Mouse (Mus musculus): Measurements from ENCODE around the gene Slc51b. TPM values are rescaled to one million over a fixed set of nuclear protein-coding genes. Genes with fewer than 3 reads are reported as not detected.

Slc51b gene
- polyA plus RNA-seq, 2 experiments = not detected

DNA sequence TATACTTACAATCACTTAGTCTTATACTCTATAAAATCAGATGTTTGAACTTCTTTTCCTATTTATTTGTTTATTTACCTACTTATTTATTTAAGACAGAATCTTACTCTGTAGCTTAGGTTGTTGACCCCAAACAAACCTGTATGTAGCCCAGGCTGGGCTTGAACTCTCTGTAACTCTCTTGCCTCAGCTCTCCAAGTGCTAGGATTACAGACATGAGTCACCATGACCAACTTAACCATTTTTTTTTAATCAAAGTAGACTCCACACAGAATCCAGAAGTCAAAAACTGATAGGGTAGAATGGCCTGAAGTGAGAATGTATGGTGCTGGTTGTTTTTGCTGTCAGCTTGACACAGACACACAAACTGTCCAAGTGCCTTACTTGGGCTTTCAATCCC is 7.6 kb upstream of the Slc51b start:
- Histone ChIP-seq H3K4me2 (replicated peaks; ENCODE audit: low read depth, low read length, severe bottlenecking) (no peak overlapping the region), H3K9me3 (ENCODE audit: control insufficient read depth, low read length) (no peaks in the 10 kb centered on the region), H3K36me3 (ENCODE audit: control insufficient read depth, insufficient read depth, low read length) (no peaks in the 10 kb centered on the region), H3K4me3 (replicated peaks; ENCODE audit: low read length) (no peak overlapping the region), H3K9ac (ENCODE audit: low read depth, low read length, severe bottlenecking) (no peak overlapping the region), H3K27ac (replicated peaks; ENCODE audit: low read depth, low read length) (no peak overlapping the region), H3K27me3 (ENCODE audit: control insufficient read depth, insufficient read depth, low read length) (no peaks in the 10 kb centered on the region), H3K4me1 (ENCODE audit: control insufficient read depth, insufficient read depth, low read length) (no peaks in the 10 kb centered on the region)
- no peak for TF ChIP-seq POLR2A (IDR thresholded peaks at IDR 0.05; ENCODE audit: borderline replicate concordance, extremely low read depth, insufficient read depth, insufficient read length)
- ATAC-seq (ENCODE audit: low FRiP score, low read depth) = no peak
- no peak for DNase-seq (ENCODE audit: low spot score)

DNA sequence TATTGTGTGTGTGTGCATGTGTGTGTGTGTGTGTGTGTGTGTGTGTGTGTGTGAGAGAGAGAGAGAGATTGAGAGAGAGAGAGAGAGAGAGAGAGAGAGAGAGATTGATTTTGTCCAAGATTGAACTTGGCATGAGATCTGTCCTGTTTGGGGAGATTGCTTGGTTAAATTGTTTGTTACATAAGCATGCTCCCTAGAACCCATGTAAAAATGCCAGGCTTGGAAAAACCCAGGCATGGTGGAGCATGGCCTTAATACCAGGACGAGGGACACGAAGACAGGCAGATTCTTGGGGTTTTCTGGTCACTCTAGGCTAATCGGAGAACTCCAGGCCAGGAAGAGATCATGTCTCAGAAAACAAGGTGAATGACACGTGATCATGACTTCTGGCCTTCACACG is 5.2 kb upstream of the Slc51b start:
- H3K4me1 ChIP-seq (ENCODE audit: control insufficient read depth, insufficient read depth, low read length) = no peaks in the 10 kb centered on the region
- no peak for TF ChIP-seq POLR2A (IDR thresholded peaks at IDR 0.05; ENCODE audit: borderline replicate concordance, extremely low read depth, insufficient read depth, insufficient read length)
- no peak overlapping the region for H3K27ac ChIP-seq (replicated peaks; ENCODE audit: low read depth, low read length)
- no peaks in the 10 kb centered on the region for H3K9me3 ChIP-seq (ENCODE audit: control insufficient read depth, low read length)
- no peak overlapping the region for H3K4me3 ChIP-seq (replicated peaks; ENCODE audit: low read length)
- DNase-seq (ENCODE audit: low spot score) (no peak), ATAC-seq (ENCODE audit: low FRiP score, low read depth) (no peak)
- H3K27me3 ChIP-seq (ENCODE audit: control insufficient read depth, insufficient read depth, low read length) = no peaks in the 10 kb centered on the region
- no peaks in the 10 kb centered on the region for H3K36me3 ChIP-seq (ENCODE audit: control insufficient read depth, insufficient read depth, low read length)
- WGBS = 90% methylated on average over 5 of the region's 5 CpGs
- no peak overlapping the region for H3K9ac ChIP-seq (ENCODE audit: low read depth, low read length, severe bottlenecking)
- H3K4me2 ChIP-seq (replicated peaks; ENCODE audit: low read depth, low read length, severe bottlenecking) = no peak overlapping the region

GRCm38 (mm10) chr9:65427511-65427910 is 4.8 kb upstream of the Slc51b start:
- H3K4me2 ChIP-seq (replicated peaks; ENCODE audit: low read depth, low read length, severe bottlenecking) = no peak overlapping the region
- WGBS = 68% methylated on average over 2 of the region's 2 CpGs

GRCm38 (mm10) chr9:65424393-65424792 is 1.6 kb upstream of the Slc51b start:
- DNase-seq (ENCODE audit: low spot score) (no peak), ATAC-seq (ENCODE audit: low FRiP score, low read depth) (no peak)
- Histone ChIP-seq H3K4me3 (replicated peaks; ENCODE audit: low read length) (no peak overlapping the region), H3K9ac (ENCODE audit: low read depth, low read length, severe bottlenecking) (no peak overlapping the region), H3K4me1 (ENCODE audit: control insufficient read depth, insufficient read depth, low read length) (no peaks in the 10 kb centered on the region), H3K36me3 (ENCODE audit: control insufficient read depth, insufficient read depth, low read length) (no peaks in the 10 kb centered on the region), H3K9me3 (ENCODE audit: control insufficient read depth, low read length) (no peaks in the 10 kb centered on the region), H3K27me3 (ENCODE audit: control insufficient read depth, insufficient read depth, low read length) (no peaks in the 10 kb centered on the region), H3K27ac (replicated peaks; ENCODE audit: low read depth, low read length) (no peak overlapping the region), H3K4me2 (replicated peaks; ENCODE audit: low read depth, low read length, severe bottlenecking) (no peak overlapping the region)
- WGBS = 4% methylated on average over 3 of the region's 3 CpGs
- TF ChIP-seq POLR2A (IDR thresholded peaks at IDR 0.05; ENCODE audit: borderline replicate concordance, extremely low read depth, insufficient read depth, insufficient read length) = no peak

More at GRCm38 (mm10) chr9:65427511-65427910, 4.8 kb upstream of the Slc51b start:
- TF ChIP-seq POLR2A (IDR thresholded peaks at IDR 0.05; ENCODE audit: borderline replicate concordance, extremely low read depth, insufficient read depth, insufficient read length) = no peak
- no peaks in the 10 kb centered on the region for H3K27me3 ChIP-seq (ENCODE audit: control insufficient read depth, insufficient read depth, low read length)
- H3K4me3 ChIP-seq (replicated peaks; ENCODE audit: low read length) = no peak overlapping the region
- DNase-seq (ENCODE audit: low spot score) = no peak
- H3K9me3 ChIP-seq (ENCODE audit: control insufficient read depth, low read length) = no peaks in the 10 kb centered on the region
- ATAC-seq (ENCODE audit: low FRiP score, low read depth) = no peak
- no peaks in the 10 kb centered on the region for H3K4me1 ChIP-seq (ENCODE audit: control insufficient read depth, insufficient read depth, low read length)
- H3K36me3 ChIP-seq (ENCODE audit: control insufficient read depth, insufficient read depth, low read length) = no peaks in the 10 kb centered on the region
- H3K27ac ChIP-seq (replicated peaks; ENCODE audit: low read depth, low read length) = no peak overlapping the region
- H3K9ac ChIP-seq (ENCODE audit: low read depth, low read length, severe bottlenecking) = no peak overlapping the region

DNA sequence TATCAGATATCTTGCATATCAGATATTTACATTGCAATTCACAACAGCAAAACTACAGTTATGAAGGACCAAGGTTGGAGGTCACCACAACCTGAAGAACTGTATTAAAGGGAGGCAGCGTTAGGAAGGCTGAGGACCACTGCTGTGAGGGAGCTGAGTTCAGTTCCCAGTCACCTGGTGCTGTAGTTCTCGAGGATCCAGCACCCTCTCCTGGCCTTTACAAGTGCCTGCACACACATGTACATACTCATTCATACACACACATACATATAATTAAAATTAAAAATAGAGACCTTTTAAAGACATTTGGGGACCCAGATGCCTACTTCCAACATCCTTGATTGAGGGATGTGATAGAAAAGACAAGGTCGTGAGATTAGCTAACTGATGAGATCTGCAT is 3.1 kb downstream of the Slc51b start:
- whole genome bisulfite sequencing = 82% methylated on average over 3 of the region's 3 CpGs

DNA sequence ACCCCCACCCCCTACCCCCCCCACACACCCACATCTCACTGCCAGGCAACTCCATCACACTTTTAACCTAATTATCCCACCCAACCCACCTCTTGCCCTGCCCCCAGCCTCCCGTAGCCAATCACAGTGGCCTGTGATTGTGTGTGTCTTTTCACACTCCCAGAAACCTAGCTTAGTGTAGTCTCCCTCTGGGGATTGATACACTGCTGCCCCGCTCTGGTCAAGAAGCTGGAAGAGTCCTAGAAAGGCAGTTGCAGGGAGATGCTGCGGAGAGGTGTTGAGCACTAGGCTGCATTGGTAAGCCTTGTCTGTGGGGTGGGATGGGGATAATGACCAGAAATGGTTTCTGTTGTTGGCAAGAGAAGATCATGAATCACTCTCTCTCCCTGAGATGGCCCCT is 5.0 kb downstream of the Slc51b start:
- WGBS = 34% methylated on average over 3 of the region's 3 CpGs
- Histone ChIP-seq H3K9me3 (ENCODE audit: control insufficient read depth, low read length) (no peaks in the 10 kb centered on the region), H3K4me3 (replicated peaks; ENCODE audit: low read length) (no peak overlapping the region), H3K27me3 (ENCODE audit: control insufficient read depth, insufficient read depth, low read length) (no peaks in the 10 kb centered on the region), H3K36me3 (ENCODE audit: control insufficient read depth, insufficient read depth, low read length) (no peaks in the 10 kb centered on the region), H3K9ac (ENCODE audit: low read depth, low read length, severe bottlenecking) (no peak overlapping the region), H3K4me2 (replicated peaks; ENCODE audit: low read depth, low read length, severe bottlenecking) (no peak overlapping the region), H3K27ac (replicated peaks; ENCODE audit: low read depth, low read length) (no peak overlapping the region), H3K4me1 (ENCODE audit: control insufficient read depth, insufficient read depth, low read length) (no peaks in the 10 kb centered on the region)
- no peak for TF ChIP-seq POLR2A (IDR thresholded peaks at IDR 0.05; ENCODE audit: borderline replicate concordance, extremely low read depth, insufficient read depth, insufficient read length)
- ATAC-seq (ENCODE audit: low FRiP score, low read depth) (no peak), DNase-seq (ENCODE audit: low spot score) (no peak)

More for the DNA sequence above, 3.1 kb downstream of the Slc51b start:
- no peaks in the 10 kb centered on the region for H3K4me1 ChIP-seq (ENCODE audit: control insufficient read depth, insufficient read depth, low read length)
- H3K9me3 ChIP-seq (ENCODE audit: control insufficient read depth, low read length) = no peaks in the 10 kb centered on the region
- no peak for TF ChIP-seq POLR2A (IDR thresholded peaks at IDR 0.05; ENCODE audit: borderline replicate concordance, extremely low read depth, insufficient read depth, insufficient read length)
- no peak for ATAC-seq (ENCODE audit: low FRiP score, low read depth)
- no peaks in the 10 kb centered on the region for H3K27me3 ChIP-seq (ENCODE audit: control insufficient read depth, insufficient read depth, low read length)
- DNase-seq (ENCODE audit: low spot score) = no peak
- no peak overlapping the region for H3K4me3 ChIP-seq (replicated peaks; ENCODE audit: low read length)
- H3K36me3 ChIP-seq (ENCODE audit: control insufficient read depth, insufficient read depth, low read length) = no peaks in the 10 kb centered on the region
- no peak overlapping the region for H3K4me2 ChIP-seq (replicated peaks; ENCODE audit: low read depth, low read length, severe bottlenecking)
- H3K27ac ChIP-seq (replicated peaks; ENCODE audit: low read depth, low read length) = no peak overlapping the region
- no peak overlapping the region for H3K9ac ChIP-seq (ENCODE audit: low read depth, low read length, severe bottlenecking)

Measured in limb, embryonic 14.5 days (tissue).